ENCODE assay signal across 11 mouse cellular contexts in the genomic region with DNA sequence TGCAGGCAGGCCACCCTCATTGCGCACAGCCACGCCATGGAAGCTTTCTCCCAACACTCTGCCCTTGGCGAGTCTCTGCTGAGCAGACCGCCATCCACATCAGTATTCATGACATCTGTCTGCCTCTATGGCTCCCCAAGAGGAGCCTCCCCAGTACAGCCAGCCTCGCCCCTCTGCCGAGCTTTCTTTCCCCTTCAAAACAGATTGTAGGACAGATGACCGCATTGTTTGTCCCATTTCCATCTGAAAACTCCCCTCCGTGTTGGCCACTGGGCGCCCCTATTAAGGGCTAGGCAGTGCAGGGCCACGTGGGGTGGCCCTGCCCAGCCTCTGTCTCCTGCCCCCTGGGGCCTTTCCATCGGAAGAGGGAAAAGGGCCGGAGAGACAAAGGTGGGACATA. TPM values are rescaled to one million over a fixed set of nuclear protein-coding genes. Genes with fewer than 3 reads are reported as not detected.
DNase-seq lines count a peak whose midpoint lies in the region; ATAC-seq lines count a peak whose summit lies in the region.
"Had no signal": no experiment of that assay in that cellular context is flagged by ENCODE, and none has a peak within 500 bp of the region (broad histone marks: within the 10 kb centered on the region; RNA-seq: fewer than 3 reads in every experiment).

No protein-coding gene starts in this region.

- intact Hi-C loops in left cerebral cortex, postnatal 4 days (cut with DNase I): no loop called here

- H3K27ac ChIP-seq in embryonic facial prominence, embryonic 12.5 days: no peak overlapping the region
- H3K27ac ChIP-seq in intestine, embryonic 16.5 days (ENCODE audit: low read length): no peak overlapping the region
- no peak overlapping the region for H3K27ac ChIP-seq in stomach, embryonic 14.5 days (ENCODE audit: low read length)
- H3K27ac ChIP-seq: macrophage had no signal

- no peak overlapping the region for H3K4me3 ChIP-seq in embryonic facial prominence, embryonic 12.5 days
- no peak overlapping the region for H3K4me3 ChIP-seq in intestine, embryonic 16.5 days (ENCODE audit: low read length)
- H3K4me3 ChIP-seq in stomach, embryonic 14.5 days (ENCODE audit: low read depth, low read length): no peak overlapping the region

- no peak for ATAC-seq in embryonic facial prominence, embryonic 12.5 days (ENCODE audit: insufficient number of reproducible peaks, insufficient read depth, low FRiP score, low TSS enrichment)
- ATAC-seq in intestine, embryonic 16.5 days: peak; percentile 42; the same call in 1 of the 2 replicates
- ATAC-seq in stomach, embryonic 14.5 days (ENCODE audit: insufficient number of reproducible peaks, insufficient read depth, low FRiP score, low read depth): peak; percentile 46; the same call in 1 of the 2 replicates

- H3K36me3 ChIP-seq in embryonic facial prominence, embryonic 12.5 days: no peaks in the 10 kb centered on the region
- no peaks in the 10 kb centered on the region for H3K36me3 ChIP-seq in intestine, embryonic 16.5 days (ENCODE audit: control insufficient read depth, insufficient read depth, low read length)
- H3K36me3 ChIP-seq in stomach, embryonic 14.5 days (ENCODE audit: control insufficient read depth, insufficient read depth, low read length): no peaks in the 10 kb centered on the region

- H3K9ac ChIP-seq in embryonic facial prominence, embryonic 12.5 days: no peak overlapping the region
- H3K9ac ChIP-seq in intestine, embryonic 16.5 days (ENCODE audit: low read depth, low read length): no peak overlapping the region
- no peak overlapping the region for H3K9ac ChIP-seq in stomach, embryonic 14.5 days (replicated peaks; ENCODE audit: low read depth, low read length)

- WGBS in embryonic facial prominence, embryonic 12.5 days: 11% methylated on average over 12 of the region's 12 CpGs
- WGBS in intestine, embryonic 16.5 days: 15% methylated on average over 12 of the region's 12 CpGs
- 12% methylated on average over 12 of the region's 12 CpGs for WGBS in stomach, embryonic 14.5 days

- H3K9me3 ChIP-seq in embryonic facial prominence, embryonic 12.5 days: no peaks in the 10 kb centered on the region
- H3K9me3 ChIP-seq in intestine, embryonic 16.5 days (ENCODE audit: control insufficient read depth, low read length): no peaks in the 10 kb centered on the region
- H3K9me3 ChIP-seq in stomach, embryonic 14.5 days (ENCODE audit: control insufficient read depth, low read depth, low read length): no peaks in the 10 kb centered on the region

- H3K27me3 ChIP-seq in embryonic facial prominence, embryonic 12.5 days: no peaks in the 10 kb centered on the region
- H3K27me3 ChIP-seq in intestine, embryonic 16.5 days (replicated peaks; ENCODE audit: control insufficient read depth, insufficient read depth, low read length): no peaks in the 10 kb centered on the region
- H3K27me3 ChIP-seq in stomach, embryonic 14.5 days (ENCODE audit: control insufficient read depth, insufficient read depth, low read length): no peaks in the 10 kb centered on the region

- peak; percentile 73 for DNase-seq in left cerebral cortex, postnatal 4 days
- no peak for DNase-seq in left cerebral cortex, adult 18-20 months (ENCODE audit: low spot score in 2 of 2)
- DNase-seq in cerebellum, postnatal 36 days: no peak
- no peak for DNase-seq in spleen, postnatal 4 days (ENCODE audit: low spot score in 2 of 2)
- no peak for DNase-seq in thymus, postnatal 36 days
- DNase-seq: cerebellum, adult 18-20 months; gastrocnemius, postnatal 36 days had no signal

- H3K4me1 ChIP-seq in embryonic facial prominence, embryonic 12.5 days: peaks cover 10% of the 10 kb centered on the region; the same call in 1 of the 2 replicates
- no peaks in the 10 kb centered on the region for H3K4me1 ChIP-seq in intestine, embryonic 16.5 days (ENCODE audit: control insufficient read depth, insufficient read depth, low read length)
- peaks cover 4% of the 10 kb centered on the region; the same call in 1 of the 2 replicates for H3K4me1 ChIP-seq in stomach, embryonic 14.5 days (ENCODE audit: control insufficient read depth, insufficient read depth, low read length)

- 0 out of 2 replicates have a peak overlapping the region, but pooled peaks have one; percentile 7 for H3K4me2 ChIP-seq in embryonic facial prominence, embryonic 12.5 days (replicated peaks)
- H3K4me2 ChIP-seq in intestine, embryonic 16.5 days (ENCODE audit: low read depth, low read length): no peak overlapping the region
- no peak overlapping the region for H3K4me2 ChIP-seq in stomach, embryonic 14.5 days (replicated peaks; ENCODE audit: low read depth, low read length)

RNA-seq across cellular contexts. Expression of a gene that starts 34.8 kb away (rescaled TPM):
- total RNA-seq in left cerebral cortex, postnatal 4 days (2021): not detected
- total RNA-seq in left cerebral cortex, adult 18-20 months (2021): under 1 TPM; 0.80 to 0.88 TPM
- 0.89 TPM in 1 of 2 replicates, not detected in the other for polyA plus RNA-seq in embryonic facial prominence, embryonic 12.5 days (2016; fragmentation: Nextera tagmentation; extraction: Ambion mirVana)
- polyA plus RNA-seq in intestine, embryonic 16.5 days (2015; fragmentation: Nextera tagmentation; extraction: Ambion mirVana): 0.54 and 0.65 TPM in 2 replicates
- polyA plus RNA-seq in stomach, embryonic 14.5 days (2014; fragmentation: Nextera tagmentation; extraction: Ambion mirVana): 0.71 and 0.88 TPM in 2 replicates
- total RNA-seq: gastrocnemius, postnatal 36 days had no signal
- polyA plus RNA-seq: macrophage had no signal
